Mouse (Mus musculus) lung, adult 18-20 months (tissue): Measurements from ENCODE around the gene Hebp1.

Source experiments
- DNase-seq, 2 experiments: peaks; one replicate each; pipeline ENCODE4 v3.0.0; 2022; ENCODE audit warnings: mixed read lengths in 2 of 2

Gene Hebp1

GRCm38 (mm10) chr6:135112411-135113113 lies 85.3 kb downstream of the Hebp1 start:
- DNase-seq: no peak

GRCm38 (mm10) chr6:135107014-135107413 lies 90.8 kb downstream of the Hebp1 start:
- no peak for DNase-seq

GRCm38 (mm10) chr6:135102736-135103303 lies 95.0 kb downstream of the Hebp1 start:
- DNase-seq: no peak

GRCm38 (mm10) chr6:135100787-135101472 lies 96.9 kb downstream of the Hebp1 start:
- DNase-seq: no peak

GRCm38 (mm10) chr6:135092798-135093470 lies 104.9 kb downstream of the Hebp1 start:
- no peak for DNase-seq

- no peak for DNase-seq
Measured at GRCm38 (mm10) chr6:135090661-135091060, 107.2 kb downstream of the Hebp1 start.

GRCm38 (mm10) chr6:135089786-135090185 lies 108.0 kb downstream of the Hebp1 start:
- DNase-seq: no peak

GRCm38 (mm10) chr6:135087721-135088451 lies 109.9 kb downstream of the Hebp1 start:
- DNase-seq: peak; percentile 70 to 75
